Mouse (Mus musculus): ENCODE measurements around the gene Rsph3a. TPM values are rescaled to one million over a fixed set of nuclear protein-coding genes. Genes with fewer than 3 reads are reported as not detected.
"Not testable (repeated sequence)": the region's sequence is repeated elsewhere in the genome, so short reads cannot be mapped to it uniquely, and the experiment has no call there.

Gene Rsph3a
- polyA plus RNA-seq, 1 experiment from 2014 or later, result 68.0 TPM

GRCm38 (mm10) chr17:8006771-8007170, 61.4 kb downstream of the Rsph3a start:
- WGBS, result 56% methylated on average over 1 of the region's 6 CpGs
- not testable (repeated sequence) for H3K4me1 ChIP-seq (replicated peaks; ENCODE audit: control insufficient read depth, insufficient read depth, low read length); H3K9me3 ChIP-seq (ENCODE audit: control insufficient read depth, low read length); H3K9ac ChIP-seq (replicated peaks; ENCODE audit: low read depth, low read length); H3K36me3 ChIP-seq (ENCODE audit: control insufficient read depth, insufficient read depth); H3K27ac ChIP-seq (ENCODE audit: low read length); H3K4me3 ChIP-seq (replicated peaks; ENCODE audit: low read length); H3K4me2 ChIP-seq (ENCODE audit: low read length); H3K27me3 ChIP-seq (replicated peaks; ENCODE audit: control insufficient read depth, insufficient read depth, low read length); ATAC-seq

GRCm38 (mm10) chr17:8009565-8009964, 64.2 kb downstream of the Rsph3a start:
- H3K9ac ChIP-seq (replicated peaks; ENCODE audit: low read depth, low read length); H3K9me3 ChIP-seq (ENCODE audit: control insufficient read depth, low read length); H3K4me3 ChIP-seq (replicated peaks; ENCODE audit: low read length); ATAC-seq; H3K4me2 ChIP-seq (ENCODE audit: low read length); H3K27me3 ChIP-seq (replicated peaks; ENCODE audit: control insufficient read depth, insufficient read depth, low read length); H3K4me1 ChIP-seq (replicated peaks; ENCODE audit: control insufficient read depth, insufficient read depth, low read length); H3K36me3 ChIP-seq (ENCODE audit: control insufficient read depth, insufficient read depth); H3K27ac ChIP-seq (ENCODE audit: low read length): not testable (repeated sequence)
- 90% methylated on average over 3 of the region's 7 CpGs for WGBS

DNA sequence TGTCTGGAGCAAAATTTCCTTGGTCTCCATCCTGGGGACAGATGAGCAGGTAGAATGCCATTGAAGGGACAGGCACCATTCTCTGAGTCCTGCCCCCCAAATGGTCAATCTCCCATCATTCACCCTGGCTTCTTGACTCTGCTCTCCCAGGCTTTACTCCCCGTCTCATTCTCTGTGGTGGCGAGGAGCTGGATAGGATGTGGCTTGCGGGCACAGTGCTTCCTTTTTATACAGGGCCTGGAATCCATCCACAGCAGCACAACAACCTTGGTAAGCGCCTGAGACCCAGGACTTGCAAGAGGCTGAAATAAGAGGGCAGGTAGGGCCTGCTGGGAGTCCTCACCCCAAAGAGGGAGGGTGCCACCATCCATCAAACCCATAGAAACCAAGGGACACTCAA, 68.6 kb downstream of the Rsph3a start:
- H3K4me2 ChIP-seq (ENCODE audit: low read length); H3K27me3 ChIP-seq (replicated peaks; ENCODE audit: control insufficient read depth, insufficient read depth, low read length); H3K9me3 ChIP-seq (ENCODE audit: control insufficient read depth, low read length); H3K27ac ChIP-seq (ENCODE audit: low read length); ATAC-seq; H3K4me1 ChIP-seq (replicated peaks; ENCODE audit: control insufficient read depth, insufficient read depth, low read length); H3K9ac ChIP-seq (replicated peaks; ENCODE audit: low read depth, low read length); H3K36me3 ChIP-seq (ENCODE audit: control insufficient read depth, insufficient read depth); H3K4me3 ChIP-seq (replicated peaks; ENCODE audit: low read length): not testable (repeated sequence)
- WGBS, result 100% methylated on average over 2 of the region's 4 CpGs

- H3K4me2 ChIP-seq (ENCODE audit: low read length), result not testable (repeated sequence)
Measured at GRCm38 (mm10) chr17:8022675-8023074, 77.3 kb downstream of the Rsph3a start.

DNA sequence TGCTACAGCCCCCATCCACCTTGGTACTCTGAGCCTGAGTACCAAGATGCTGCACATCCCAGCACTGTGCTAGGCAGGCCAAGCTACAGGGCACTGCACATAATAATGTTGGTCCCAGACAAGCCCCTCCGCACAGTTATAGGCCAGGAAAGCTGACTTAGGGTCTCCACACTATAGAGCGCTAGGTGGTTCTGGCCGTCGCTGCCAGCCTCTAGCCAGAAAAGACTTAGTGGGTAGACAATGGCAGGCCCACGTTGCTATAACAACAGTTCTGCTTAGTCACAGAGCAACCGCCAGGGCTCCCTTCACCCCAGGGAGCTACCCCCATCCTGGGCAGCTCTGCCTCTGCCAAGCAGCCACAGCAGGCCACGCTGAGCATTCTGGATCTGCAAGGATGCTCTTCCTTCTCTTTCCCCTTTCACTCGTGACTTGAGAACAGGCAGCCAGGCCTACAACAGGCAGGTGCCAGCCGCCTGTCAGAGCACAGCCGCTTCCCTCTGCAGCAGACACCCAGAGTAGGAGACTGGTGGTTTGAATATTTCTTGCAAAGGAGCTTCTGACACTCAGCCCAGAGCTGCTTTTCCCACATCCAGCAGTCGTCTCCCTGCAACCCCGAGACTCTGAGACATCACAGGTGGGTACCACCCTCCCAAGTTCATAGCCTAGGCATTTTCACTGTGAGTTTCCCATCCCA, 82.2 kb downstream of the Rsph3a start:
- H3K4me3 ChIP-seq (replicated peaks; ENCODE audit: low read length); H3K27ac ChIP-seq (ENCODE audit: low read length); H3K4me2 ChIP-seq (ENCODE audit: low read length); H3K27me3 ChIP-seq (replicated peaks; ENCODE audit: control insufficient read depth, insufficient read depth, low read length); H3K9me3 ChIP-seq (ENCODE audit: control insufficient read depth, low read length); H3K36me3 ChIP-seq (ENCODE audit: control insufficient read depth, insufficient read depth); H3K9ac ChIP-seq (replicated peaks; ENCODE audit: low read depth, low read length); H3K4me1 ChIP-seq (replicated peaks; ENCODE audit: control insufficient read depth, insufficient read depth, low read length): not testable (repeated sequence)
- ATAC-seq, result peak; percentile 89
- WGBS, result no CpG with 5 or more reads among the region's 12 CpGs

More at GRCm38 (mm10) chr17:8022675-8023074, 77.3 kb downstream of the Rsph3a start:
- H3K27me3 ChIP-seq (replicated peaks; ENCODE audit: control insufficient read depth, insufficient read depth, low read length); H3K9ac ChIP-seq (replicated peaks; ENCODE audit: low read depth, low read length); H3K4me3 ChIP-seq (replicated peaks; ENCODE audit: low read length); H3K4me1 ChIP-seq (replicated peaks; ENCODE audit: control insufficient read depth, insufficient read depth, low read length); H3K9me3 ChIP-seq (ENCODE audit: control insufficient read depth, low read length); H3K27ac ChIP-seq (ENCODE audit: low read length); H3K36me3 ChIP-seq (ENCODE audit: control insufficient read depth, insufficient read depth): not testable (repeated sequence)
- WGBS, result no CpG with 5 or more reads among the region's 6 CpGs
- ATAC-seq, result peak; percentile 39; the same call in 1 of the 2 replicates

Other genes with a start within 250 kb of the Rsph3a start
- gene Fndc1, start 118.3 kb upstream of the Rsph3a start, polyA plus RNA-seq (2015; fragmentation: Nextera tagmentation; extraction: Ambion mirVana), result 3.0 and 4.1 TPM in 2 replicates
- 0.36 and 0.43 TPM in 2 replicates for gene Tagap, start 19.6 kb upstream of the Rsph3a start, polyA plus RNA-seq (2015; fragmentation: Nextera tagmentation; extraction: Ambion mirVana)
- gene Gm49673, start 202.2 kb downstream of the Rsph3a start, polyA plus RNA-seq (2015; fragmentation: Nextera tagmentation; extraction: Ambion mirVana), result not detected in 2 replicates
- 7.3 and 9.7 TPM in 2 replicates for gene Rnaset2a, start 202.5 kb downstream of the Rsph3a start, polyA plus RNA-seq (2015; fragmentation: Nextera tagmentation; extraction: Ambion mirVana)
- gene Fgfr1op, start 219.9 kb downstream of the Rsph3a start, polyA plus RNA-seq (2015; fragmentation: Nextera tagmentation; extraction: Ambion mirVana), result 27.1 and 31.0 TPM in 2 replicates

Data from forebrain, embryonic 16.5 days (tissue).